8 mouse cellular contexts compared by ENCODE assay signal in genomic region chr15:79027291-79028205, GRCm38 (mm10). TPM values are rescaled to one million over a fixed set of nuclear protein-coding genes. Genes with fewer than 3 reads are reported as not detected.
A peak's percentile ranks its signal among the peaks of the same experiment; 100 is the strongest.
DNase-seq lines count a peak whose midpoint lies in the region; ATAC-seq and TF ChIP-seq lines count a peak whose summit lies in the region.

No protein-coding gene starts in this region.

- no peak overlapping the region for H3K27ac ChIP-seq in thymus, adult 2 months (ENCODE audit: control insufficient read depth, insufficient read depth, low read length)
- peak overlapping the region; percentile 96 for H3K27ac ChIP-seq in heart, embryonic 16.5 days (ENCODE audit: low read length)
- H3K27ac ChIP-seq in midbrain, embryonic 14.5 days (replicated peaks; ENCODE audit: low read depth, low read length), result peak overlapping the region; percentile 93

- H3K36me3 ChIP-seq in thymus, adult 2 months (ENCODE audit: control insufficient read depth, insufficient read depth, low read length), result no peaks in the 10 kb centered on the region
- H3K36me3 ChIP-seq in heart, embryonic 16.5 days (ENCODE audit: control insufficient read depth, insufficient read depth), result no peaks in the 10 kb centered on the region
- no peaks in the 10 kb centered on the region for H3K36me3 ChIP-seq in midbrain, embryonic 14.5 days (ENCODE audit: control insufficient read depth, insufficient read depth, low read length)

- peak overlapping the region; percentile 88 for H3K4me2 ChIP-seq in heart, embryonic 16.5 days (ENCODE audit: low read depth, low read length)
- H3K4me2 ChIP-seq in midbrain, embryonic 14.5 days (ENCODE audit: low read length), result peak overlapping the region; percentile 99

- no peak for TF ChIP-seq POLR2A in thymus, adult 2 months (IDR thresholded peaks at IDR 0.05; ENCODE audit: control insufficient read depth, extremely low read depth, insufficient read depth, low read length, poor library complexity)

- H3K9me3 ChIP-seq in heart, embryonic 16.5 days (replicated peaks; ENCODE audit: control insufficient read depth, low read length), result no peaks in the 10 kb centered on the region
- H3K9me3 ChIP-seq in midbrain, embryonic 14.5 days (ENCODE audit: control insufficient read depth, low read length), result no peaks in the 10 kb centered on the region

- peak overlapping the region; percentile 100 for H3K9ac ChIP-seq in heart, embryonic 16.5 days (ENCODE audit: low read length)
- peak overlapping the region; percentile 98 for H3K9ac ChIP-seq in midbrain, embryonic 14.5 days (replicated peaks; ENCODE audit: low read length)

- ATAC-seq in heart, embryonic 16.5 days (replicated peaks; ENCODE audit: extremely low read depth, insufficient read depth, low FRiP score), result no peak
- ATAC-seq in midbrain, embryonic 14.5 days (ENCODE audit: low FRiP score, low TSS enrichment), result peak; percentile 42; the same call in 1 of the 2 replicates

- H3K27me3 ChIP-seq in thymus, adult 2 months (ENCODE audit: control insufficient read depth, insufficient read depth, low read length), result no peaks in the 10 kb centered on the region; the same call in 1 of the 2 replicates
- H3K27me3 ChIP-seq in heart, embryonic 16.5 days (ENCODE audit: control insufficient read depth, insufficient read depth, low read length), result 0 out of 2 replicates have a peak, but pooled peaks cover 2% of the 10 kb centered on the region
- H3K27me3 ChIP-seq in midbrain, embryonic 14.5 days (ENCODE audit: control insufficient read depth, insufficient read depth, low read length), result no peaks in the 10 kb centered on the region

- DNase-seq in thymus, adult 2 months, result no peak
- DNase-seq in thymus, postnatal 25 days, result no peak
- peak; percentile 42 to 69 for DNase-seq in cerebellum, postnatal 25 days
- peak; percentile 58 for DNase-seq in kidney, postnatal 14 days
- peak; percentile 31 for DNase-seq in midbrain, embryonic 14.5 days
- no peak for DNase-seq in frontal cortex, adult 2 months (ENCODE audit: extremely low spot score in 1 of 2, low spot score in 1 of 2)
- DNase-seq in urinary bladder, postnatal 4 days (ENCODE audit: low spot score in 2 of 2), result no peak

- H3K4me3 ChIP-seq in thymus, adult 2 months (ENCODE audit: control insufficient read depth, insufficient read depth, low read length), result peak overlapping the region; percentile 57
- peak overlapping the region; percentile 83 for H3K4me3 ChIP-seq in heart, embryonic 16.5 days (ENCODE audit: low read length)
- peak overlapping the region; percentile 66 for H3K4me3 ChIP-seq in midbrain, embryonic 14.5 days (replicated peaks; ENCODE audit: low read depth, low read length)

- peaks cover 29% of the 10 kb centered on the region for H3K4me1 ChIP-seq in thymus, adult 2 months (replicated peaks; ENCODE audit: control insufficient read depth, insufficient read depth, low read length)
- H3K4me1 ChIP-seq in heart, embryonic 16.5 days (ENCODE audit: control insufficient read depth, insufficient read depth, low read length), result peaks cover 25% of the 10 kb centered on the region
- peaks cover 32% of the 10 kb centered on the region for H3K4me1 ChIP-seq in midbrain, embryonic 14.5 days (ENCODE audit: control insufficient read depth, insufficient read depth, low read length)

- 13% methylated on average over 46 of the region's 46 CpGs for WGBS in thymus, adult 2 months
- WGBS in heart, embryonic 16.5 days, result 6% methylated on average over 45 of the region's 46 CpGs
- WGBS in midbrain, embryonic 14.5 days, result 7% methylated on average over 46 of the region's 46 CpGs

- no peak for TF ChIP-seq CTCF in thymus, adult 2 months (IDR thresholded peaks at IDR 0.05; ENCODE audit: borderline replicate concordance, control insufficient read depth, extremely low read depth, insufficient read depth, low read length, poor library complexity)

RNA-seq across cellular contexts. Expression of gene H1f0, which starts 0.7 kb away (rescaled TPM):
- polyA plus RNA-seq in thymus, adult 2 months (2012; rRNA removed), result 35.7 and 52.0 TPM in 2 replicates
- polyA plus RNA-seq in heart, embryonic 16.5 days (2015; fragmentation: Nextera tagmentation; extraction: Ambion mirVana), result 301 and 315 TPM in 2 replicates
- polyA plus RNA-seq in midbrain, embryonic 14.5 days (2014; fragmentation: Nextera tagmentation; extraction: Ambion mirVana), result 94.4 and 154 TPM in 2 replicates
- polyA plus RNA-seq in frontal cortex, adult 2 months (2012; rRNA removed), result 109 and 112 TPM in 2 replicates

RNA-seq across cellular contexts. Expression of gene Galr3, which starts 14.1 kb away (rescaled TPM):
- 0.71 and 1.6 TPM in 2 replicates for polyA plus RNA-seq in thymus, adult 2 months (2012; rRNA removed)
- not detected in 2 replicates for polyA plus RNA-seq in heart, embryonic 16.5 days (2015; fragmentation: Nextera tagmentation; extraction: Ambion mirVana)
- not detected in 2 replicates for polyA plus RNA-seq in midbrain, embryonic 14.5 days (2014; fragmentation: Nextera tagmentation; extraction: Ambion mirVana)
- polyA plus RNA-seq in frontal cortex, adult 2 months (2012; rRNA removed), result 0.19 and 0.38 TPM in 2 replicates

RNA-seq across cellular contexts. Expression of gene Ankrd54, which starts 35.1 kb away (rescaled TPM):
- polyA plus RNA-seq in thymus, adult 2 months (2012; rRNA removed), result 171 and 181 TPM in 2 replicates
- polyA plus RNA-seq in heart, embryonic 16.5 days (2015; fragmentation: Nextera tagmentation; extraction: Ambion mirVana), result 28.4 and 28.5 TPM in 2 replicates
- 50.2 and 52.6 TPM in 2 replicates for polyA plus RNA-seq in midbrain, embryonic 14.5 days (2014; fragmentation: Nextera tagmentation; extraction: Ambion mirVana)
- 31.0 and 32.3 TPM in 2 replicates for polyA plus RNA-seq in frontal cortex, adult 2 months (2012; rRNA removed)

RNA-seq across cellular contexts. Expression of gene Eif3l, which starts 47.4 kb away (rescaled TPM):
- polyA plus RNA-seq in thymus, adult 2 months (2012; rRNA removed), result 205 and 212 TPM in 2 replicates
- polyA plus RNA-seq in heart, embryonic 16.5 days (2015; fragmentation: Nextera tagmentation; extraction: Ambion mirVana), result 151 and 161 TPM in 2 replicates
- polyA plus RNA-seq in midbrain, embryonic 14.5 days (2014; fragmentation: Nextera tagmentation; extraction: Ambion mirVana), result 141 and 182 TPM in 2 replicates
- polyA plus RNA-seq in frontal cortex, adult 2 months (2012; rRNA removed), result 80.9 and 90.8 TPM in 2 replicates

Comparison
In these comparisons a context has a peak if more than half of its experiments do, and no peak if none do; other contexts are left out.
1. DNase-seq: peak in cerebellum, postnatal 25 days (2 of 2), kidney, postnatal 14 days (single experiment) and midbrain, embryonic 14.5 days (single experiment); none in thymus, adult 2 months (single experiment), thymus, postnatal 25 days (single experiment), frontal cortex, adult 2 months (0 of 2) and urinary bladder, postnatal 4 days (0 of 2).
2. Peak in every context shown above with its lines, with median percentiles within 50 percentile points of each other: H3K4me3 ChIP-seq.